Mouse (Mus musculus): ENCODE results near the gene Gabrp. TPM values are rescaled to one million over a fixed set of nuclear protein-coding genes. Genes with fewer than 3 reads are reported as not detected.

Gabrp gene
- polyA plus RNA-seq, 1 experiment from 2014 or later, result 3.5 TPM

DNA sequence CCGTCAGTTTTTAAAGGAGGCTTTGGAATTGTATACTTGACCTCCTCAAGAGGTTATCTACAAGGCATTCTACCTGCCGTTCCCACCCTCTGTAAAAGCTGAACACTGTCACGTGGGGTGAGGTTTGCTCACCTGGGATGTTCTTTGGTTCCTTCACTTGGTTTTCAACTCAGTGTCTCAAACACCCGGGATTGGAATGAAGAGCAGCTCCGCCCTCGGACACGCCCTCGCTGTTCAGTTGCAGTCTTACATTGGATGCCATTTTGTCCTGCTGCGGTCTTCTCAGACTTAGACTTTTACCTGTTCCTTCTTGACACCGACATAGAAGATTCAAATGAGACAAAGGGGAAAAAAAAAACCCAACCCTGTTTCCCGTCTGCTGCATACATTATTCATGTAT, 34.6 kb downstream of the Gabrp start:
- H3K27me3 ChIP-seq (ENCODE audit: control insufficient read depth, insufficient read depth, low read length), result no peaks in the 10 kb centered on the region
- ATAC-seq (ENCODE audit: insufficient number of reproducible peaks, low FRiP score, low TSS enrichment, low read depth) (no peak), DNase-seq (ENCODE audit: low spot score) (no peak)
- H3K4me3 ChIP-seq (ENCODE audit: low read depth, low read length), result no peak overlapping the region
- H3K9me3 ChIP-seq (ENCODE audit: control insufficient read depth, low read length), result no peaks in the 10 kb centered on the region
- 70% methylated on average over 11 of the region's 11 CpGs for WGBS
- no peak overlapping the region for H3K27ac ChIP-seq (replicated peaks; ENCODE audit: low read depth, low read length)
- H3K36me3 ChIP-seq (ENCODE audit: control insufficient read depth, insufficient read depth, low read length), result no peaks in the 10 kb centered on the region
- no peak overlapping the region for H3K9ac ChIP-seq (ENCODE audit: low read length)
- H3K4me2 ChIP-seq (ENCODE audit: low read depth, severe bottlenecking), result no peak overlapping the region
- no peaks in the 10 kb centered on the region for H3K4me1 ChIP-seq (ENCODE audit: control insufficient read depth, insufficient read depth, low read length)

DNA sequence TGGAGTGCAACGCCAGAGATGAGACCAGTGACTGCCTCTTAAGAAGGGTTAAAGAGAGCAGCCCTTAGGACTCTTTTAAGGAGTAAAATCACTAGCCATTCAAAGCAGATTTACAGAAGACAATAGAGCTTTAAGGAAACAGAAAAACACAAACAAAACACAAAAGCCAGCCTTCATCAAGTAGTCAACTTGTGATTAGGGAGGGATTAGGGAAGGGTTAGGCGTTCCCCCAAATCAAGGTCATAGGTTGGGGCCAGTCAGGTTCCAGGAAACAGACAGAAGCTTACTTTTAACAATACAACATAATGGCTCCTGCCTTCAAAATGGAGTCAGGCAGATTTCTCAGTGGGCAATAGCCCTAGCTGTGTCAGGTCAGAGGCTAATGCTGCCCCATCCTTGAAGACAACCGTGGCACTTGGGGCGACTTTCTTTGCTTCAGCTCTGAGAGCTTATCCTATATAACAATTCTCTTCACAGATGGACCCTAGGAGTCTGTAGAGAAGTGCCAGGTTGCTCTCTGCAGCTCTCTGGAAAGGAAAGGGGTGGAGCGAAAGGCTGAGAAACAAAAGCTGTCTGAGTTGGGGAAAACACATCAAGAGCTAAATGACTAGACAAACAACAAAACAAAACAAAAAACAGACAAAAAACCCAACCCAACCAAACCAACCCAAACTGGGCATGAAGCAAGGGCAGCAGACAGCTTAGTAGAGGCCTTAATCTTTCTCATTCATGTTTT, 41.2 kb downstream of the Gabrp start:
- no peak for DNase-seq (ENCODE audit: low spot score)
- Histone ChIP-seq H3K9me3 (ENCODE audit: control insufficient read depth, low read length) (no peaks in the 10 kb centered on the region), H3K4me3 (ENCODE audit: low read depth, low read length) (no peak overlapping the region), H3K27me3 (ENCODE audit: control insufficient read depth, insufficient read depth, low read length) (no peaks in the 10 kb centered on the region), H3K4me2 (ENCODE audit: low read depth, severe bottlenecking) (no peak overlapping the region), H3K27ac (replicated peaks; ENCODE audit: low read depth, low read length) (no peak overlapping the region), H3K4me1 (ENCODE audit: control insufficient read depth, insufficient read depth, low read length) (no peaks in the 10 kb centered on the region), H3K9ac (ENCODE audit: low read length) (no peak overlapping the region), H3K36me3 (ENCODE audit: control insufficient read depth, insufficient read depth, low read length) (no peaks in the 10 kb centered on the region)
- ATAC-seq (ENCODE audit: insufficient number of reproducible peaks, low FRiP score, low TSS enrichment, low read depth), result no peak
- 81% methylated on average over 5 of the region's 5 CpGs for WGBS

DNA sequence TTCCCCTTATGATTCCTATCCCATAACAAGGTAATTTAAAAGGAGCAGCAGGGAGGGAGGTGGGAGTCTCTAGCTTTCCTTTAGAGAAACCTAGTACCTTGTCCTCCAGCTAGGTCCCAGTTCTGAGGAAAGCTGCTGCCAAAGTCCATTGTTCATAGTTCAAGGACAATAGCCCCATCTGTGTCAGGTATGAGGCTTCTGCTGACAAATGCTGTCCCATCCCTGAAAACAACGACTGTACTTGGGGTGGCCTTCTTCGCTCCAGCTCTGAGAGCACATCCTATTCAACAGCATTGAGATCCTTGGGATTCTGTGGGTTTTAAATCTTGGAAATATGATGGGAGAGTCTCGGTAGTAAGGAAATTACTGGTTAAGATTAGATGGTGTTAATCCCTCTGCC, 42.1 kb downstream of the Gabrp start:
- 90% methylated on average over 3 of the region's 3 CpGs for WGBS
- Histone ChIP-seq H3K4me1 (ENCODE audit: control insufficient read depth, insufficient read depth, low read length) (no peaks in the 10 kb centered on the region), H3K9me3 (ENCODE audit: control insufficient read depth, low read length) (no peaks in the 10 kb centered on the region), H3K9ac (ENCODE audit: low read length) (no peak overlapping the region), H3K4me2 (ENCODE audit: low read depth, severe bottlenecking) (no peak overlapping the region), H3K27ac (replicated peaks; ENCODE audit: low read depth, low read length) (no peak overlapping the region), H3K27me3 (ENCODE audit: control insufficient read depth, insufficient read depth, low read length) (no peaks in the 10 kb centered on the region), H3K4me3 (ENCODE audit: low read depth, low read length) (no peak overlapping the region), H3K36me3 (ENCODE audit: control insufficient read depth, insufficient read depth, low read length) (no peaks in the 10 kb centered on the region)
- no peak for DNase-seq (ENCODE audit: low spot score)
- no peak for ATAC-seq (ENCODE audit: insufficient number of reproducible peaks, low FRiP score, low TSS enrichment, low read depth)

DNA sequence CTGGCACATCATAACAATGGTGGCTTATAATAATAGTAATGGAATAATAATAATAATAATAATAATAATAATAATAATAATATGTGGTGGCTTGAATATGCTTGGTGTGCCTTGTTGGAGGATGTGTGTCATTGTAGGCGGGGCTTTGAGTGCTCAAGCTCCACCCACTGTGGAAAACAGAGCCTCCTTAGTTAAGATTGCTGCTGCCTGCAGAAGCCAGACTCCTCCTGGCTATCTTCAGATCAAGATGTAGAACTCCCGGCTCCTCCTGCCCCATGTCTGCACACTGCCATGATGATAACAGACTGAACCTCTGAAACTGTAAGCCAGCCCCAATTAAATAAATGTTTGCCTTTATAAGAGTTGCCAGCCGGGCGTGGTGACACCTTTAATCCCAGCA, 44.2 kb downstream of the Gabrp start:
- no peak overlapping the region for H3K9ac ChIP-seq (ENCODE audit: low read length)
- 84% methylated on average over 4 of the region's 4 CpGs for WGBS
- H3K27ac ChIP-seq (replicated peaks; ENCODE audit: low read depth, low read length), result no peak overlapping the region
- DNase-seq (ENCODE audit: low spot score) (no peak), ATAC-seq (ENCODE audit: insufficient number of reproducible peaks, low FRiP score, low TSS enrichment, low read depth) (no peak)
- H3K4me1 ChIP-seq (ENCODE audit: control insufficient read depth, insufficient read depth, low read length), result no peaks in the 10 kb centered on the region
- H3K9me3 ChIP-seq (ENCODE audit: control insufficient read depth, low read length), result no peaks in the 10 kb centered on the region
- H3K36me3 ChIP-seq (ENCODE audit: control insufficient read depth, insufficient read depth, low read length), result no peaks in the 10 kb centered on the region
- H3K27me3 ChIP-seq (ENCODE audit: control insufficient read depth, insufficient read depth, low read length), result no peaks in the 10 kb centered on the region
- H3K4me3 ChIP-seq (ENCODE audit: low read depth, low read length), result no peak overlapping the region
- H3K4me2 ChIP-seq (ENCODE audit: low read depth, severe bottlenecking), result no peak overlapping the region

DNA sequence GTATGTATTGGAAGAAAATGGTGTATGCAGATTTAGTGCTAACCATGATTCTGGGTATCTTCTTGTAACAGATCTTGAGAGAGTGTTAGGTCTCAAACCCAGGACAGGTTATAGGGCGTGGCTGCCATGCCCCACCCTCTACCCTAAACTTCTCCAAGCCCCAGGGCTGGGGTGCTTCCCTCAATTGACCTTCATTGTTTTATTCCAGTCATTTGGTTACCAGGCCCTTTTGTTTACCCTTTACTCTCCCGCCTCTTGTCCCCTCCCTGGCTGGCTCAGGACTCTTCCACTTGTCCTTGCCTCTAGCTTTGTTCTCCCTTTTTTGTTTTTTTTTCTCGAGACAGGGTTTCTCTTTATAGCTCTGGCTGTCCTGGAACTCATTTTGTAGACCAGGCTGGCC, 45.2 kb downstream of the Gabrp start:
- Histone ChIP-seq H3K27ac (replicated peaks; ENCODE audit: low read depth, low read length) (no peak overlapping the region), H3K4me3 (ENCODE audit: low read depth, low read length) (no peak overlapping the region), H3K4me2 (ENCODE audit: low read depth, severe bottlenecking) (no peak overlapping the region), H3K9me3 (ENCODE audit: control insufficient read depth, low read length) (no peaks in the 10 kb centered on the region), H3K4me1 (ENCODE audit: control insufficient read depth, insufficient read depth, low read length) (no peaks in the 10 kb centered on the region), H3K36me3 (ENCODE audit: control insufficient read depth, insufficient read depth, low read length) (no peaks in the 10 kb centered on the region), H3K27me3 (ENCODE audit: control insufficient read depth, insufficient read depth, low read length) (no peaks in the 10 kb centered on the region), H3K9ac (ENCODE audit: low read length) (no peak overlapping the region)
- ATAC-seq (ENCODE audit: insufficient number of reproducible peaks, low FRiP score, low TSS enrichment, low read depth) (no peak), DNase-seq (ENCODE audit: low spot score) (no peak)
- WGBS, result 57% methylated on average over 3 of the region's 3 CpGs

DNA sequence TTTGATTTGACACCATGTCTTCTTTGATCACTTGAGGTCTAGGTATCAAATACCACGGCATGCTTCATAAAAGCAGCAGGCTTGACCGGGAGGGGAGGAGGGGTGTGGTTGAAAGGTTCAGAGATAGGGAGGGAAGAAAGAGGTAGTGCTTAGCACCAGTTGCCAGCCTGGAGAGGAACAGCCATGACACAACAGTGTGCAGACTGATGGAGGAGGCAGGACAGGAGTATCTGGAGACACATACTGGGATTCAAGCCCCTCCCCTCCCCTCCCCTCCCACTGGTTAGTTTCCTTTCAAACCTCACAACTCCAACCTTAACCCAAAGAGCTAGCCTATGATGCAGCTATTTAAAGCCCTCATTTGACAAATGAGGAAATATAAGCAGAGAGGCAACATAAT, 49.2 kb downstream of the Gabrp start:
- no peaks in the 10 kb centered on the region for H3K9me3 ChIP-seq (ENCODE audit: control insufficient read depth, low read length)
- no peak for DNase-seq (ENCODE audit: low spot score)

DNA sequence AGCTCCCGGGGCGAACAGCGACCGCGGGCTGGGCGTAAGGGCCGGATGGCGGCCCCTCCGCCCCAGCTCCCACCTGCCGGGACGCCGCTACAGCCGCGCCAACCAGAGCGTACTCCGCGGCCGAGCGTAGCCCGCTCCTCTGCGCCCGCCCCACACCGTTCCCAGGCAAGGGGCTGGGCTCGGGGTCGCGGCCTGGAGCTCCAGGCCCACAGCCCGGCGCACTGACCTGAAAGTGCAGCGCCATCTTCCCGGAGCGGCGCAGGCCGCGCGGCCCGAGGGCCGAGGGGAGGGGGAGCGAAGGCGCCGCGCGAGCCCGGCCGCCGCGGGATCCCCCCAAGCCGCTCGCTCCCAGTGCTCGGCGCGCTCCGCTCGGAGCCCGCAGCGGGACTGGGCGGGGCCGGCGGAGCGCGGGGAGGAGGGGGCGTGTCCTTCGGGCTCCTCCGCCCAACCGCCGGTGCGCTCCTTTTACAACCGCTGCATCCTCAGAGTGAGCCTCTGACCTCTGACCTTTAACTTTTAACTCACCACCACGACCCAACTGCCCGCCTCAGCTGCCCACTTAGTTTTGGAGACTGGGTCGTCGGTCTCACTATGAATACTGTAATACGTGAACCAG, 65.3 kb downstream of the Gabrp start, which contains the start of gene Ranbp17:
TSS of gene Ranbp17 (minus strand) at position 371 of the 616 bp plus-strand sequence.
- Histone ChIP-seq H3K27me3 (ENCODE audit: control insufficient read depth, insufficient read depth, low read length) (no peaks in the 10 kb centered on the region), H3K9ac (ENCODE audit: low read length) (peak within 1 kb of the TSS; percentile 88), H3K9me3 (ENCODE audit: control insufficient read depth, low read length) (no peaks in the 10 kb centered on the region), H3K4me1 (ENCODE audit: control insufficient read depth, insufficient read depth, low read length) (no peaks in the 10 kb centered on the region), H3K36me3 (ENCODE audit: control insufficient read depth, insufficient read depth, low read length) (no peaks in the 10 kb centered on the region), H3K4me3 (ENCODE audit: low read depth, low read length) (peak within 1 kb of the TSS; percentile 69), H3K4me2 (ENCODE audit: low read depth, severe bottlenecking) (peak within 1 kb of the TSS; percentile 54), H3K27ac (replicated peaks; ENCODE audit: low read depth, low read length) (peak within 1 kb of the TSS; percentile 81)
- ATAC-seq (ENCODE audit: insufficient number of reproducible peaks, low FRiP score, low TSS enrichment, low read depth) (peak; percentile 78), DNase-seq (ENCODE audit: low spot score) (peak; percentile 80)
- WGBS, result 2% methylated on average over 60 of the region's 72 CpGs

More for the DNA sequence above, 49.2 kb downstream of the Gabrp start:
- no peak overlapping the region for H3K27ac ChIP-seq (replicated peaks; ENCODE audit: low read depth, low read length)
- H3K4me2 ChIP-seq (ENCODE audit: low read depth, severe bottlenecking), result no peak overlapping the region
- no peak for ATAC-seq (ENCODE audit: insufficient number of reproducible peaks, low FRiP score, low TSS enrichment, low read depth)
- 19% methylated on average over 2 of the region's 2 CpGs for WGBS
- H3K9ac ChIP-seq (ENCODE audit: low read length), result no peak overlapping the region
- no peaks in the 10 kb centered on the region for H3K36me3 ChIP-seq (ENCODE audit: control insufficient read depth, insufficient read depth, low read length)
- no peaks in the 10 kb centered on the region for H3K27me3 ChIP-seq (ENCODE audit: control insufficient read depth, insufficient read depth, low read length)
- no peak overlapping the region for H3K4me3 ChIP-seq (ENCODE audit: low read depth, low read length)
- H3K4me1 ChIP-seq (ENCODE audit: control insufficient read depth, insufficient read depth, low read length), result no peaks in the 10 kb centered on the region

DNA sequence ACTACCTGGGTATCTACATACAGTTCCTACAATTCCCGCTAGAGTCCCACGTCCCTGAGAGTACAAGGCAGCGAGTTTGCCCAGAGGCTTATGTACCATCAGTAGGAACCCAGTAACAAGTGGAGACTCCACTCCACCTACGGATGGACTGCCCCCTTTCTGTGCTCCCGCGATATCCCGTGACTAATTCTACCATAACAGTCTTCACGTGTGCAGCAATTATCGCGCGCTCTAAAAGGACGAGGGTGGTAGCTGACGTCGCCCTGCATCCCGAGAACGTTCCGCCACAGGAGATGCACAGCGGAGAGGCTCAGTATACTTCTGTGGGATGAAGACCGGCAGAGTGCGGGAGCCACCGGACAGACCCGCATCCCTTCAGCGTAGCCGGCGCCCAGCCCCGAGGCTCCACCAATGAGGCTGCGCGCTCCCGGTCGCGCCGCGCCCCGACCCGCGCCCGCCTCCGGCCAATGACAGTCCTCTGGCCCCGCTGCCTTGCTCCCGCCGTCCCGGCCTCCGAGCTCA, 65.8 kb downstream of the Gabrp start:
- H3K9ac ChIP-seq (ENCODE audit: low read length), result peak overlapping the region; percentile 88
- H3K27ac ChIP-seq (replicated peaks; ENCODE audit: low read depth, low read length), result peak overlapping the region; percentile 81
- H3K4me3 ChIP-seq (ENCODE audit: low read depth, low read length), result peak overlapping the region; percentile 69
- H3K4me1 ChIP-seq (ENCODE audit: control insufficient read depth, insufficient read depth, low read length), result no peaks in the 10 kb centered on the region
- no peaks in the 10 kb centered on the region for H3K9me3 ChIP-seq (ENCODE audit: control insufficient read depth, low read length)
- H3K27me3 ChIP-seq (ENCODE audit: control insufficient read depth, insufficient read depth, low read length), result no peaks in the 10 kb centered on the region
- H3K4me2 ChIP-seq (ENCODE audit: low read depth, severe bottlenecking), result peak overlapping the region; percentile 54
- ATAC-seq (ENCODE audit: insufficient number of reproducible peaks, low FRiP score, low TSS enrichment, low read depth) (peak; percentile 88), DNase-seq (ENCODE audit: low spot score) (peak; percentile 80)
- H3K36me3 ChIP-seq (ENCODE audit: control insufficient read depth, insufficient read depth, low read length), result no peaks in the 10 kb centered on the region
- WGBS, result under 1% methylated on average over 27 of the region's 43 CpGs
